Mouse (Mus musculus) neural tube, embryonic 14.5 days (tissue): ENCODE measurements around the gene Dcakd. TPM values are rescaled to one million over a fixed set of nuclear protein-coding genes. Genes with fewer than 3 reads are reported as not detected.

Experiments used
- ATAC-seq: fragments of 200-750 bp; cut with Nextera tagmentation; 2 replicates; pipeline ENCODE4 v1.8.0; 2017; ENCODE audit warnings: low read depth, mild to moderate bottlenecking, moderate TSS enrichment, moderate library complexity
- H3K27ac ChIP-seq: fragments of 300-500 bp; sonication (generic); 2 replicates; pipeline ENCODE4 v1.5.1; 2014; ENCODE audit warnings: low read depth, mild to moderate bottlenecking, control low read depth, low read length, moderate library complexity, mixed read lengths
- H3K27me3 ChIP-seq: fragments of 300-500 bp; sonication (generic); 2 replicates; pipeline ENCODE4 v1.6.1; 2014; ENCODE audit warnings: low read length; ENCODE audit not compliant: control insufficient read depth, insufficient read depth
- H3K36me3 ChIP-seq: fragments of 300-500 bp; sonication (generic); 2 replicates; pipeline ENCODE4 v1.6.1; 2014; ENCODE audit warnings: low read length, mixed read lengths; ENCODE audit not compliant: control insufficient read depth, insufficient read depth
- H3K4me1 ChIP-seq: fragments of 300-500 bp; sonication (generic); 2 replicates; pipeline ENCODE4 v1.6.1; 2014; ENCODE audit warnings: low read length; ENCODE audit not compliant: control insufficient read depth, insufficient read depth
- H3K4me2 ChIP-seq: fragments of 300-500 bp; sonication (generic); 2 replicates; pipeline ENCODE4 v1.6.1; 2014; ENCODE audit warnings: mild to moderate bottlenecking, low read depth, low read length, control low read depth
- H3K4me3 ChIP-seq: fragments of 300-500 bp; sonication (generic); 2 replicates; pipeline ENCODE4 v1.5.1; 2014; ENCODE audit warnings: low read depth, low read length, control low read depth, mixed read lengths
- H3K9ac ChIP-seq: fragments of 300-500 bp; sonication (generic); replicated peaks from 2 replicates; pipeline ENCODE4 v1.6.1; 2014; ENCODE audit warnings: low read depth, mild to moderate bottlenecking, control low read depth, low read length, mixed read lengths
- H3K9me3 ChIP-seq: fragments of 300-500 bp; sonication (generic); 2 replicates; pipeline ENCODE4 v1.6.1; 2016; ENCODE audit warnings: low read length; ENCODE audit not compliant: control insufficient read depth
- WGBS: fragments of 180-500 bp; shearing (Covaris S2); extraction: QIAGEN DNeasy Blood & Tissue Kit; methylation state at CpG from one replicate; pipeline ENCODE4 v1.1.7; 2014; 5-methylcytosine and 5-hydroxymethylcytosine counted together
- polyA plus RNA-seq: library from polyadenylated mRNA; unstranded; fragments of >200 nt; fragmentation: Nextera tagmentation; extraction: Ambion mirVana; gene quantifications from 2 replicates; pipeline ENCODE4 v1.2.1, GENCODE M21; 2014

The Dcakd gene
- polyA plus RNA-seq, 1 experiment from 2014 or later = 193 TPM

DNA sequence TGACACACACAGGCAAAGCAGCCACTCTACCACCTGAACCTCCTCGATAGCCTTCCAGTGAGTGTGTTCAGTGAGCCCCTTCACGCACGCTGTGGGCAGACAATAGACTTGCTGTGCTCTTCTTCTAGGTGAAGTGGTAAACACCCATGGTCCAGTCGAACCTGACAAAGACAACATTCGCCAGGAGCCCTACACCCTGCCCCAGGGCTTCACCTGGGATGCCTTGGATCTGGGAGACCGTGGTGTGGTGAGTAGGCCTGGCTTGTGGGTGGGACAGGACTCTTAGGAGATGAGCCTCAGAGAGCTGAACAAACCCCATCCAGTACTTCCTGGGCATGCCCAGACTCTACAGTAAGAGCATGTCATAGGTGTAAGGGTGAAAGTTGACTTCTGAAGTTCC lies 23.9 kb upstream of the Dcakd start:
- no peak overlapping the region for H3K4me2 ChIP-seq
- H3K9ac ChIP-seq = no peak overlapping the region
- H3K4me1 ChIP-seq = no peaks in the 10 kb centered on the region
- H3K9me3 ChIP-seq = no peaks in the 10 kb centered on the region
- H3K36me3 ChIP-seq = peaks cover 33% of the 10 kb centered on the region
- ATAC-seq = no peak
- no peak overlapping the region for H3K4me3 ChIP-seq
- no peaks in the 10 kb centered on the region for H3K27me3 ChIP-seq
- H3K27ac ChIP-seq = no peak overlapping the region
- WGBS = 94% methylated on average over 6 of the region's 6 CpGs

DNA sequence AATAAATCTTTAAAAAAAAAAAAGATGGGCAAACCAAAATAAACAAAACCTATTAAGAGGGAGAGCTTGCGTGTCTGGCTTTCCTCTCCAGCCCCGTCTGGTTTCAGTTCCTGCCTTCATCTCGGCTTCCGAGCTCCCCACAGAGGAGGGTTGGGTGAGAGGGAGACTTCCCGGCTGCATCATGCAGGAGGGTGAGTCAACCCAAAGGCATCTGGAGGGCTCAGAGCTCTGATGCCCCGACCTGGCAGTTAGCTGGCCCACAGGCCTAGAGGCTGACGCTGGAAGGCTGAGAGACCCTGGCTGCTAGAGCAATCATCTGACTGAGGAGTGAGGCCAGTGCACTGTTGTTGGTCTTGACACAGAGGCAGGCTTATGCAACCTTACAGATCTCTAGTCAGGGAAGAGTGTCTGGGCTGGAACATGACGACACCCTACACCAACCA lies 23.1 kb upstream of the Dcakd start:
- peaks cover 30% of the 10 kb centered on the region for H3K36me3 ChIP-seq

GRCm38 (mm10) chr11:103050153-103050552 lies 22.0 kb upstream of the Dcakd start:
- H3K27me3 ChIP-seq = no peaks in the 10 kb centered on the region
- no peak overlapping the region for H3K9ac ChIP-seq
- H3K4me3 ChIP-seq = no peak overlapping the region
- 93% methylated on average over 9 of the region's 9 CpGs for WGBS
- peaks cover 33% of the 10 kb centered on the region for H3K36me3 ChIP-seq
- ATAC-seq = no peak
- H3K9me3 ChIP-seq = no peaks in the 10 kb centered on the region
- no peaks in the 10 kb centered on the region for H3K4me1 ChIP-seq
- H3K4me2 ChIP-seq = no peak overlapping the region
- H3K27ac ChIP-seq = no peak overlapping the region

More for the DNA sequence above, 23.1 kb upstream of the Dcakd start:
- 81% methylated on average over 8 of the region's 8 CpGs for WGBS
- Histone ChIP-seq H3K4me3 (no peak overlapping the region), H3K27me3 (no peaks in the 10 kb centered on the region), H3K9ac (no peak overlapping the region), H3K4me2 (no peak overlapping the region), H3K27ac (no peak overlapping the region), H3K4me1 (no peaks in the 10 kb centered on the region), H3K9me3 (no peaks in the 10 kb centered on the region)
- no peak for ATAC-seq

- WGBS = 97% methylated on average over 5 of the region's 5 CpGs
- Histone ChIP-seq H3K4me2 (no peak overlapping the region), H3K9me3 (no peaks in the 10 kb centered on the region), H3K4me1 (no peaks in the 10 kb centered on the region), H3K27me3 (no peaks in the 10 kb centered on the region), H3K4me3 (no peak overlapping the region), H3K36me3 (peaks cover 38% of the 10 kb centered on the region), H3K27ac (no peak overlapping the region), H3K9ac (no peak overlapping the region)
- no peak for ATAC-seq
Observed at GRCm38 (mm10) chr11:103049611-103050010, 21.5 kb upstream of the Dcakd start.

GRCm38 (mm10) chr11:103046286-103046685 lies 18.2 kb upstream of the Dcakd start:
- no peaks in the 10 kb centered on the region for H3K4me1 ChIP-seq
- ATAC-seq = no peak
- H3K4me2 ChIP-seq = no peak overlapping the region
- no peak overlapping the region for H3K27ac ChIP-seq
- no peak overlapping the region for H3K9ac ChIP-seq
- no peaks in the 10 kb centered on the region for H3K27me3 ChIP-seq
- H3K9me3 ChIP-seq = no peaks in the 10 kb centered on the region
- no peak overlapping the region for H3K4me3 ChIP-seq
- 22% methylated on average over 8 of the region's 8 CpGs for WGBS
- peaks cover 40% of the 10 kb centered on the region for H3K36me3 ChIP-seq

GRCm38 (mm10) chr11:103043982-103044381 lies 15.8 kb upstream of the Dcakd start:
- H3K4me3 ChIP-seq = no peak overlapping the region
- H3K9me3 ChIP-seq = no peaks in the 10 kb centered on the region
- H3K4me1 ChIP-seq = no peaks in the 10 kb centered on the region
- no peak overlapping the region for H3K9ac ChIP-seq
- H3K27ac ChIP-seq = no peak overlapping the region
- no peaks in the 10 kb centered on the region for H3K27me3 ChIP-seq
- H3K36me3 ChIP-seq = peaks cover 31% of the 10 kb centered on the region
- H3K4me2 ChIP-seq = no peak overlapping the region
- 90% methylated on average over 3 of the region's 3 CpGs for WGBS
- ATAC-seq = no peak

DNA sequence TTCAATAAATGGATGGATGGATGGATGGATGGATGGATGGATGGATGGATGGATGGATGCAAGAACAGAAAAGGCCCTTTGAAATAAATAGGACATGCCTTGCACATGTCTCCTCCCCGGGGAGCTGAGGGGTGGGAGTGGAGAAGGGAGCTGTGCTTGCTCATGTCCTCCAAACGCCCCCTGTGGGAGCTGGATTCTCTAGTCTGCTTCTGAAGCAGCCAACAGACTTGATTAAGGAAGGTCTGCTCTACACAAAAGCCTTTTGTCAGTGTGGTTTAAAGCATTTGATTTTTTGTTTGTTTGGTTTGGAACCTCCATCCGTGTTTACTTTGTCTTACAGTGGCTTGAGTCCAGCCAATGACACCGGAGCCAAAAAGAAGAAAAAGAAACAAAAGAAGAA lies 14.7 kb upstream of the Dcakd start:
- Histone ChIP-seq H3K36me3 (peaks cover 31% of the 10 kb centered on the region), H3K4me1 (no peaks in the 10 kb centered on the region), H3K27me3 (no peaks in the 10 kb centered on the region), H3K4me2 (no peak overlapping the region), H3K9me3 (no peaks in the 10 kb centered on the region), H3K27ac (no peak overlapping the region), H3K9ac (no peak overlapping the region), H3K4me3 (no peak overlapping the region)
- WGBS = 74% methylated on average over 4 of the region's 4 CpGs
- no peak for ATAC-seq

- Histone ChIP-seq H3K4me3 (no peak overlapping the region), H3K27me3 (no peaks in the 10 kb centered on the region), H3K9ac (no peak overlapping the region), H3K27ac (no peak overlapping the region), H3K4me2 (no peak overlapping the region), H3K36me3 (no peaks in the 10 kb centered on the region), H3K9me3 (no peaks in the 10 kb centered on the region), H3K4me1 (no peaks in the 10 kb centered on the region)
- 92% methylated on average over 6 of the region's 6 CpGs for WGBS
- ATAC-seq = no peak
Observed at GRCm38 (mm10) chr11:103038037-103038436, 9.9 kb upstream of the Dcakd start.

DNA sequence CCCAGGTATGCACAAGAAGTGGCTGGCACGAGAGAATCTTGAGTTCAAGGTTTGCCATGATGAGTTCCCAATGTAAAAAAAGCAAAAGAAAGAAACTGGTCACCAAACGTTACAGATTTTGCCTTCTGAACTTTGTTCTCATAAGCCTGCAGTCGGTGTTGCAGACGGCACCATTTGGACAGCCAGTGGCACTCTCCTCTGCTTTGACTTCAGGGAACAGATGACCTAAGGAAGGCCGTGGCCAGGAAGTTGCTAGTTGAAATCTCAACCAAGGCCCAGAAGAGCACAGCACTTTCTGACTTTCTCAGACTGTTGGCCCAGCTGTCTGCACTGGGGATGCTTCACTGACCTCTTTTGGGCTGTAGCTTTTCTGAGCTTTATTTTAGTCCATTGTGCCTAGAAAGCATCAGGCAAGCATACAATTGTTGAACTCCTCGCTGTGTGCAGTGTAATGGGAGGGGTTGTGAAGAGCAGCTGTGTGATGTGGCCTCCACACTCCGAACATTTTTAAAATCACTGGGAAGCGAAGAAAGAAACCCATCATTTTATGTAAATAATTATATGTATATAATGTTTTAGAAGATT lies 8.8 kb upstream of the Dcakd start:
- no peaks in the 10 kb centered on the region for H3K4me1 ChIP-seq
- no peak overlapping the region for H3K27ac ChIP-seq
- WGBS = 91% methylated on average over 8 of the region's 8 CpGs
- no peak overlapping the region for H3K4me3 ChIP-seq
- H3K27me3 ChIP-seq = no peaks in the 10 kb centered on the region
- H3K9ac ChIP-seq = no peak overlapping the region
- no peaks in the 10 kb centered on the region for H3K9me3 ChIP-seq
- no peak for ATAC-seq
- H3K4me2 ChIP-seq = no peak overlapping the region
- no peaks in the 10 kb centered on the region for H3K36me3 ChIP-seq
